Mouse (Mus musculus): ENCODE results near the gene Gse1. TPM values are rescaled to one million over a fixed set of nuclear protein-coding genes. Genes with fewer than 3 reads are reported as not detected.

The Gse1 gene
- polyA plus RNA-seq, 1 experiment from 2014 or later: 22.2 TPM

DNA sequence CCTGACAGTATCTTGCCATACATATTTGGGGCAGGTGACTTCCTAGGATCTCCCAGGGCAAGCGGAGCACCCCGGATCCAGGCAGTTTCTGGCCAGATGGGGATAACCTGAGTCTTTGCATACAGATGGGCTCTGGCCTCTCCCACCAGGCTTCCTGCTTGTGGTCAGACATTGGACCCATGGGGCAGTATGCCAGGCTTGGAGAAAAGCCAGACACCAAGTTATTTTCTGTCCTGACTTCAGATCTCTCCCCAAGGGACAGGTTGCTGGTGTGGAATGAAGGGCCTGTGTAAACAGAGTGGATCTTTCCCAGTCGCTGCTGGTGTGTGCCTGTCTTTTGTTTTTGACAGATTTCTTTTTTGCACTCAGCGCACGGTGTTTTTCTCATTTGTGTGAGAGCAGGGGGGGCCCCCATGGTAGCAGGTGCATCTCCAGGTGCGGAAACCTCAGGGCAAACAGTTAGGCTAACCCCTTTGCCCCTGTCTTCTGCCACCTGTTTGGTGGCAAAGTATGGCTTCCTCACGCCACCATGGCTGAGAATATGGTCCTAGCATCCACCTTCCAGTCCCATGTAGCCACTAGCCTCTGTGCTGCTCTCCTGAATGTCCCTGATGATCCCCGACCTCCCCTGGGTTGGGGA, 315.3 kb downstream of the Gse1 start:
- Histone ChIP-seq H3K27ac (ENCODE audit: low read depth, low read length) (no peak overlapping the region), H3K9me3 (ENCODE audit: control insufficient read depth, low read length) (no peaks in the 10 kb centered on the region), H3K9ac (ENCODE audit: low read length) (no peak overlapping the region), H3K4me2 (ENCODE audit: low read depth, low read length, severe bottlenecking) (no peak overlapping the region), H3K4me1 (replicated peaks; ENCODE audit: control insufficient read depth, insufficient read depth, low read length) (peaks cover 57% of the 10 kb centered on the region), H3K27me3 (ENCODE audit: control insufficient read depth, insufficient read depth, low read length) (no peaks in the 10 kb centered on the region), H3K36me3 (ENCODE audit: control insufficient read depth, insufficient read depth, low read length) (no peaks in the 10 kb centered on the region), H3K4me3 (ENCODE audit: low read depth, low read length) (no peak overlapping the region)
- 73% methylated on average over 8 of the region's 8 CpGs for WGBS
- ATAC-seq (replicated peaks; ENCODE audit: low FRiP score) (no peak), DNase-seq (ENCODE audit: low spot score) (no peak)

DNA sequence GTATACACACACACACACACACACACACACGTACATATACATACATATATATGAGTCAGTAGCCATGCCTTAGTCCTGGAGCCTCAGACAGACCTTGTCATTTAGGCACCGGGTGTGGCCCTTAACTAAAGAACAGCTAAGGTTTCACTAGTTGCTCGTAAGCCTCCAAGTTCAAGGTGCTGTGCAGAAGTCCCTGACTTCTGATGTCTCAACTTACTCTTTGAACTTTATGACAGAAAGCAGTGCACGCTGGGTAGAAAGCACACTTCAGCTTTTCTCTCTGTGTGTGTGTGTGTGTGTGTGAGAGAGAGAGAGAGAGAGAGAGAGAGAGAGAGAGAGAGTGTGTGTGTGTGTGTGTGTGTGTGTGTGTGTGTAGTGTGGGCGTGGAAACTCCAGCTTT, 315.9 kb downstream of the Gse1 start:
- ATAC-seq (replicated peaks; ENCODE audit: low FRiP score) (no peak), DNase-seq (ENCODE audit: low spot score) (no peak)
- Histone ChIP-seq H3K36me3 (ENCODE audit: control insufficient read depth, insufficient read depth, low read length) (no peaks in the 10 kb centered on the region), H3K27ac (ENCODE audit: low read depth, low read length) (no peak overlapping the region), H3K9ac (ENCODE audit: low read length) (no peak overlapping the region), H3K4me3 (ENCODE audit: low read depth, low read length) (no peak overlapping the region), H3K9me3 (ENCODE audit: control insufficient read depth, low read length) (no peaks in the 10 kb centered on the region), H3K27me3 (ENCODE audit: control insufficient read depth, insufficient read depth, low read length) (no peaks in the 10 kb centered on the region), H3K4me1 (replicated peaks; ENCODE audit: control insufficient read depth, insufficient read depth, low read length) (peaks cover 56% of the 10 kb centered on the region), H3K4me2 (ENCODE audit: low read depth, low read length, severe bottlenecking) (no peak overlapping the region)
- 88% methylated on average over 5 of the region's 5 CpGs for WGBS

DNA sequence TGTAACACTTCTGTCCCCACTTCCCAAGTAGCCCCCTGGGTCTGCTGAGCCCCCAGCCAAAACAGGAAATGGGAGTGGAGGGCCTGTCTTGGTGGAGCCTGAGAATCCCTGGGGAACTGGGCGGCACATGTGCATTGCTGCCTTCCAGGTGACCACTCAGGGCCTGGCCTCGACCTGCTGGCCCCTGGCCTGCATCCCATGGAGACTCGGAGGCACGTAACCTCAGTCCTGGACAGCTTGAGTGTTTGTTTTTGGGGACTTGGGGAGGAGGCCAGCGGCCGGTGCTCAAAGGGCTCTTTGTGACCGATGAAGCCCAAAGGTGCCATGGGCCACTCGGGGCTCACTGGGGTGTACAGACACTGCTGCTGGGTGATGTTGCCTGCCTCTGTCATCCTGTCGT, 319.3 kb downstream of the Gse1 start:
- peak; percentile 53 for DNase-seq (ENCODE audit: low spot score)
- Histone ChIP-seq H3K4me3 (ENCODE audit: low read depth, low read length) (no peak overlapping the region), H3K27ac (ENCODE audit: low read depth, low read length) (no peak overlapping the region; the same call in 1 of the 2 replicates), H3K36me3 (ENCODE audit: control insufficient read depth, insufficient read depth, low read length) (no peaks in the 10 kb centered on the region), H3K27me3 (ENCODE audit: control insufficient read depth, insufficient read depth, low read length) (no peaks in the 10 kb centered on the region), H3K4me2 (ENCODE audit: low read depth, low read length, severe bottlenecking) (no peak overlapping the region), H3K9me3 (ENCODE audit: control insufficient read depth, low read length) (no peaks in the 10 kb centered on the region), H3K4me1 (replicated peaks; ENCODE audit: control insufficient read depth, insufficient read depth, low read length) (peaks cover 63% of the 10 kb centered on the region), H3K9ac (ENCODE audit: low read length) (no peak overlapping the region; the same call in 1 of the 2 replicates)
- 75% methylated on average over 9 of the region's 9 CpGs for WGBS
- ATAC-seq (replicated peaks; ENCODE audit: low FRiP score): no peak

DNA sequence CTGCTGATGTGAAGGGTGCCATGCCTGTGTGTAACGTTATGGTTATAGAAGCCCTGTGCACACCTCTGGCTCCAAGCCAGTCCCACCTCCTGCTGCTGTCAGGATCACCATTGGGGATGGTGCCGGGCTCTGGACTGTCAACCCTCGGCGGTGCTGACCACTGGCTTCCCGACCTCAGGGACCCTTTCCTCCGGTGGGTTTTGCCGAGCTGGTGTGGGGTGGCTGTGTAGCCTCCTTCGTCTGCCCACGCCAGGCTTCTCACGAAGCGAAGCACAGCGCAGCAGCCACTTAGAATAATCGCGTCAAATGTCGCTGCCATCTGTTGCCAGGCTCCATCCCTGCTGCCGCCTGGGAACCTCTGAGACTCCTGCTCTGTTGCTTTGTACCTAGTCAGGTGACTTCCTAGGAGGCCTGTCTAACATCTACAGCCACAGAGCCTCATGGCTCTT, 320.1 kb downstream of the Gse1 start:
- Histone ChIP-seq H3K27ac (ENCODE audit: low read depth, low read length) (peak overlapping the region; percentile 90; the same call in 1 of the 2 replicates), H3K36me3 (ENCODE audit: control insufficient read depth, insufficient read depth, low read length) (no peaks in the 10 kb centered on the region), H3K4me1 (replicated peaks; ENCODE audit: control insufficient read depth, insufficient read depth, low read length) (peaks cover 58% of the 10 kb centered on the region), H3K4me2 (ENCODE audit: low read depth, low read length, severe bottlenecking) (peak overlapping the region; percentile 8; the same call in 1 of the 2 replicates), H3K9me3 (ENCODE audit: control insufficient read depth, low read length) (no peaks in the 10 kb centered on the region), H3K27me3 (ENCODE audit: control insufficient read depth, insufficient read depth, low read length) (no peaks in the 10 kb centered on the region), H3K4me3 (ENCODE audit: low read depth, low read length) (no peak overlapping the region), H3K9ac (ENCODE audit: low read length) (peak overlapping the region; percentile 20)
- DNase-seq (ENCODE audit: low spot score): peak; percentile 53
- ATAC-seq (replicated peaks; ENCODE audit: low FRiP score): no peak
- WGBS: 58% methylated on average over 16 of the region's 16 CpGs

DNA sequence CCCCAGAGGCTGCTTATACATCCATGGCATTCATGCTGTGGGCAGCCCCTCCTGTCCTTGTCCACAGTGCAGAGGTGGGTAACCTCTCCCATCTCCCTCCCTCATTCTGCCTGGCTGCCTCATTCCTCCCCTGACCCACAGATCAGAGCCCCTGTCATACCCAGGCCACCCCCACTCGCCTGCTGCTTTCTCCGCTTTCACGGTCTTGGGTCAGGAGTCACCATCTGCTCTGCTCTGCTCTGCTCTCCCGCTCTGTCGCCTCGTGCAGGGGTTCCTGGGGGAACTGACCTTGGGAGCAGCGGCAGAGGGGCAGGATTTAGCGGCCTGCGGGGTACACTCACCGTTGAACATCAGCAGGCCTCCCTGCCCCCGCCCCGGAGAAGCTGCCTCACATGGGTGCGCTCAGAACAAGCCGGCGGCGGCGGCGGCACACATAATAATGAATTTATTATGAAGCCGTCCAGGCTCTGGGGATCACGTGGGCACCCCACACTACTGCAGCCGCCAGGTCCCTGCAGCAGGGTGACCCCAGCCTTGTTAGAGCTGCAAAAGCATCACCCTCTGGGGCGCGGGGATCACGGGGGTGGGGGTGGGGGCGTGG, 321.2 kb downstream of the Gse1 start:
- H3K4me3 ChIP-seq (ENCODE audit: low read depth, low read length): peak overlapping the region; percentile 11; the same call in 1 of the 2 replicates
- H3K36me3 ChIP-seq (ENCODE audit: control insufficient read depth, insufficient read depth, low read length): no peaks in the 10 kb centered on the region; the same call in 1 of the 2 replicates
- WGBS: 5% methylated on average over 25 of the region's 25 CpGs
- peaks cover 61% of the 10 kb centered on the region for H3K4me1 ChIP-seq (replicated peaks; ENCODE audit: control insufficient read depth, insufficient read depth, low read length)
- H3K27ac ChIP-seq (ENCODE audit: low read depth, low read length): peak overlapping the region; percentile 90
- H3K9ac ChIP-seq (ENCODE audit: low read length): peak overlapping the region; percentile 52
- no peaks in the 10 kb centered on the region for H3K9me3 ChIP-seq (ENCODE audit: control insufficient read depth, low read length)
- ATAC-seq (replicated peaks; ENCODE audit: low FRiP score) (peak; percentile 40), DNase-seq (ENCODE audit: low spot score) (peak; percentile 57)
- peak overlapping the region; percentile 48 for H3K4me2 ChIP-seq (ENCODE audit: low read depth, low read length, severe bottlenecking)
- no peaks in the 10 kb centered on the region for H3K27me3 ChIP-seq (ENCODE audit: control insufficient read depth, insufficient read depth, low read length)

DNA sequence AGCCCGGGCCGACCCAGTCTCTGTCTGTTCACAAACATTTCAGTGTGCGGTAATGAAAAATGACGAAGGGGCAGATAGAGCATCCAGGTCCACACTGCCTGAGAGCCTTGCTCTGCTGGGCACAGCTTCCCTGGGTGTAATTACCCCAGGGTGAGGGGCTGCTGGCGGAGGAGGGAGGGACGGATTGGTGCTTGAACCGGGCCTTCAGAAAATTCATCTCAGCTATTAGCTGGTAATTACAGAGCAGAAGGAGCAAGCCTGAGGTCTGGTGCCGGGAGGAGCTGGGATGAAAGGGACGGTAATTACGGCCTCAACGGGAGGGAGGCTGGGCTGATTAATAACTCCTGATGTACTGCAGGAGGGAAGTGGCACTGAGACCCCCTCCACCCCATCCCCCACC, 321.7 kb downstream of the Gse1 start:
- ATAC-seq (replicated peaks; ENCODE audit: low FRiP score) (peak; percentile 67), DNase-seq (ENCODE audit: low spot score) (peak; percentile 78)
- Histone ChIP-seq H3K36me3 (ENCODE audit: control insufficient read depth, insufficient read depth, low read length) (no peaks in the 10 kb centered on the region; the same call in 1 of the 2 replicates), H3K9me3 (ENCODE audit: control insufficient read depth, low read length) (no peaks in the 10 kb centered on the region), H3K9ac (ENCODE audit: low read length) (peak overlapping the region; percentile 52; the same call in 1 of the 2 replicates), H3K4me2 (ENCODE audit: low read depth, low read length, severe bottlenecking) (peak overlapping the region; percentile 48), H3K4me1 (replicated peaks; ENCODE audit: control insufficient read depth, insufficient read depth, low read length) (peaks cover 61% of the 10 kb centered on the region), H3K4me3 (ENCODE audit: low read depth, low read length) (no peak overlapping the region), H3K27ac (ENCODE audit: low read depth, low read length) (peak overlapping the region; percentile 90), H3K27me3 (ENCODE audit: control insufficient read depth, insufficient read depth, low read length) (no peaks in the 10 kb centered on the region)
- WGBS: 7% methylated on average over 11 of the region's 11 CpGs

DNA sequence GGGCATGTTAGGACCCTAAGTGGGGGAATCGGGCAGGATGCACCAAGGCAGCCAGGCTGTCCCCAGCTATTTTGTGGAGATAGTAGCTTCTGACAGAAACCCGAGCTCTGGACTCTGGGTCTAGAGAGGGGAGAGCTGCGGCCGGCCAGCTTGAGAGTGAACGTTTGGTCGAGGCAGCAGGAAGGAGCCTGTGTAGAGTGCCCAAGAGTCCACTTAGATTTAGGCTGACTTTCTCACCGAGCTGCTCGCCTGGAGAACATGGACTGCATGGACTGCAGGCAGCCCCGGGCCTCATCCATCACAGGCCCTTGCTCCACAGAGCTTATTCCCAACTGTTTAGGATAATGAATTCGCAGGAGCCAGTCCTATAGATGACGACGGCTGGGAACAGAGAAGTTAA, 322.2 kb downstream of the Gse1 start:
- WGBS: 14% methylated on average over 12 of the region's 12 CpGs
- 0 out of 2 replicates have a peak, but pooled peaks have one; percentile 7 for ATAC-seq (replicated peaks; ENCODE audit: low FRiP score)
- Histone ChIP-seq H3K4me3 (ENCODE audit: low read depth, low read length) (no peak overlapping the region; the same call in 1 of the 2 replicates), H3K27me3 (ENCODE audit: control insufficient read depth, insufficient read depth, low read length) (no peaks in the 10 kb centered on the region), H3K36me3 (ENCODE audit: control insufficient read depth, insufficient read depth, low read length) (no peaks in the 10 kb centered on the region; the same call in 1 of the 2 replicates), H3K27ac (ENCODE audit: low read depth, low read length) (peak overlapping the region; percentile 90), H3K4me1 (replicated peaks; ENCODE audit: control insufficient read depth, insufficient read depth, low read length) (peaks cover 63% of the 10 kb centered on the region), H3K4me2 (ENCODE audit: low read depth, low read length, severe bottlenecking) (peak overlapping the region; percentile 48), H3K9me3 (ENCODE audit: control insufficient read depth, low read length) (no peaks in the 10 kb centered on the region), H3K9ac (ENCODE audit: low read length) (peak overlapping the region; percentile 32; the same call in 1 of the 2 replicates)
- no peak for DNase-seq (ENCODE audit: low spot score)

DNA sequence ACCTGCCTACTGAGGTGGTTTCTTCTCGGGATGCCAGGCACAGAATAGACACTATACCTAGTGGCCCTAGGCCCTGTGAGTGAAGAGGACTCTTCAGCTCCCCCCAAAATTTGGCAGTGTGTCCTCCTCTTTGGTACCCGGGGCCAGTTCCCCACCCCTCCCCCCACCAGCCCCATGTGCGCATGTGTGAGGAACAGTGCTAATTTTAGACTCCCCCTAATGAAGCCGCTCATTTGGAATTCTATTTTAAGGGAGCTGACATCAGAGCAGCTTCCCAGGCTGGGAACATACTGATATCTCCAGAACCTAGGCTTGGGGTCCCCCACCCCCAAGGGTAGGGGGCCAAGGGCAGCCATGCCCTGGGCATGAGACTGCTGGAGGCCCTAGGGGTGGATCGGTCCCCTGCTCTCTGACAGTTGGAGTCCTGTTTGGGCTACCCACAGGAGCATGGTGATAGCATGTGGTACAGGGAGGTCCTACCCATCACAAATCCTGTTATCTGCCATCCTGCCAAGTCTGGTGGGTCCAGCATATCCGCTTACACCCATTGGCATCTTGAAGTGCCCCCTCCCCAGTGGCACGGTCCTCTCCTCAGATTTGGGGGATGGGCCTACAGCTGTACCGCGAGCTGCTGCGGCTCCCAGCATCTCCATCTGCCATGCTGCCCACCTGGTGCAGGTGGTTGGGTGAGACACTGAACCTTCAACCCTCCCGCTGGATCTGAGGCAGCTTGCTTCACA, 322.9 kb downstream of the Gse1 start:
- H3K4me3 ChIP-seq (ENCODE audit: low read depth, low read length): no peak overlapping the region; the same call in 1 of the 2 replicates
- no peaks in the 10 kb centered on the region for H3K27me3 ChIP-seq (ENCODE audit: control insufficient read depth, insufficient read depth, low read length)

More for the DNA sequence above, 322.9 kb downstream of the Gse1 start:
- ATAC-seq (replicated peaks; ENCODE audit: low FRiP score): 0 out of 2 replicates have a peak, but pooled peaks have one; percentile 11
- peak overlapping the region; percentile 90 for H3K27ac ChIP-seq (ENCODE audit: low read depth, low read length)
- no peaks in the 10 kb centered on the region; the same call in 1 of the 2 replicates for H3K36me3 ChIP-seq (ENCODE audit: control insufficient read depth, insufficient read depth, low read length)
- WGBS: 77% methylated on average over 11 of the region's 11 CpGs
- H3K4me1 ChIP-seq (replicated peaks; ENCODE audit: control insufficient read depth, insufficient read depth, low read length): peaks cover 62% of the 10 kb centered on the region
- no peak for DNase-seq (ENCODE audit: low spot score)
- H3K9ac ChIP-seq (ENCODE audit: low read length): no peak overlapping the region; the same call in 1 of the 2 replicates
- no peaks in the 10 kb centered on the region for H3K9me3 ChIP-seq (ENCODE audit: control insufficient read depth, low read length)
- peak overlapping the region; percentile 48 for H3K4me2 ChIP-seq (ENCODE audit: low read depth, low read length, severe bottlenecking)
